ENCODE assay signal across 20 mouse cellular contexts in the genomic region with DNA sequence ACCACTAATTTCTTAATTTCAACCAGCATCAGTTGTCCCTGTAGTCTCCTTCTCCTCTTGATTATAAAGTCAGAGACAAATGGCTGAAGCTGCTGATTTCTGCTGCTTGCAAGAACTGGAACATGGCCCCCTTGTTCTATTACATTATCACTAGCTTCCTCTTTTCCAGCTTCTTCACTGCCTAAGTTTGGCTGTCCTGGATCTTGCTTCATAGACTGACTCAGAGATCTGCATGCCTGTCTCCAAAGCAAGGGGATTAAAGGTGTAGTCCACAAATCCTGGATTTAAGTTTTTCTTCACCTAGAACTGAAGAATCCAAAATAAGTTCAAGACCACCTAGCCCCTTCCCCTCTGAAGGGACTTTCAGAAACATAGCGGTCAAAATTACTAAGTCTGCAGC.
"Had no signal": no experiment of that assay in that cellular context is flagged by ENCODE, and none has a peak within 500 bp of the region (broad histone marks: within the 10 kb centered on the region; RNA-seq: fewer than 3 reads in every experiment).

No protein-coding gene starts in this region.

- DNase-seq: lung, adult 2 months; lung, postnatal 14 days; lung, postnatal 36 days; right cerebral cortex, postnatal 14 days; thymus, adult 2 months; thymus, postnatal 25 days; thymus, postnatal 4 days had no signal

- H3K9me3 ChIP-seq: lung, embryonic 15.5 days; midbrain, embryonic 13.5 days; neural tube, embryonic 13.5 days; neural tube, embryonic 15.5 days; stomach, embryonic 15.5 days had no signal

- H3K27ac ChIP-seq: liver, embryonic 14.5 days; lung, embryonic 15.5 days; macrophage; midbrain, embryonic 13.5 days; neural tube, embryonic 13.5 days; neural tube, embryonic 15.5 days; stomach, embryonic 15.5 days; stomach, postnatal 0 days had no signal

- H3K36me3 ChIP-seq: lung, embryonic 15.5 days; midbrain, embryonic 13.5 days; neural tube, embryonic 13.5 days; neural tube, embryonic 15.5 days; stomach, embryonic 15.5 days had no signal

- H3K4me3 ChIP-seq: lung, embryonic 15.5 days; megakaryocyte, embryonic 14.5 days; midbrain, embryonic 13.5 days; myocyte; neural tube, embryonic 13.5 days; neural tube, embryonic 15.5 days; stomach, embryonic 15.5 days had no signal

- H3K4me1 ChIP-seq: lung, embryonic 15.5 days; megakaryocyte, embryonic 14.5 days; midbrain, embryonic 13.5 days; neural tube, embryonic 13.5 days; neural tube, embryonic 15.5 days; stomach, embryonic 15.5 days had no signal

- H3K9ac ChIP-seq: liver, embryonic 14.5 days; lung, embryonic 15.5 days; midbrain, embryonic 13.5 days; neural tube, embryonic 13.5 days; neural tube, embryonic 15.5 days; stomach, embryonic 15.5 days had no signal

- H3K4me2 ChIP-seq: lung, embryonic 15.5 days; midbrain, embryonic 11.5 days; midbrain, embryonic 13.5 days; neural tube, embryonic 13.5 days; neural tube, embryonic 15.5 days; stomach, embryonic 15.5 days had no signal

- ATAC-seq: lung, postnatal 0 days; midbrain, embryonic 13.5 days; midbrain, embryonic 16.5 days had no signal

- H3K27me3 ChIP-seq: lung, embryonic 15.5 days; megakaryocyte, embryonic 14.5 days; midbrain, embryonic 13.5 days; neural tube, embryonic 13.5 days; neural tube, embryonic 15.5 days; stomach, embryonic 15.5 days had no signal
